Mouse (Mus musculus) intestine, embryonic 14.5 days (tissue): ENCODE measurements around the gene Arhgap31. TPM values are rescaled to one million over a fixed set of nuclear protein-coding genes. Genes with fewer than 3 reads are reported as not detected.
A peak's percentile ranks its signal among the peaks of the same experiment; 100 is the strongest.

Source experiments
- ATAC-seq: fragments of 200-750 bp; cut with Nextera tagmentation; replicated peaks from 2 replicates; pipeline ENCODE4 v1.8.0; 2017; ENCODE audit warnings: low read depth, moderate number of reproducible peaks, moderate TSS enrichment, moderate library complexity; ENCODE audit not compliant: low FRiP score, low TSS enrichment
- DNase-seq: peaks from one replicate; pipeline ENCODE4 v3.0.0-alpha.2; 2018; ENCODE audit warnings: low spot score
- H3K27ac ChIP-seq: fragments of 300-500 bp; sonication (generic); 2 replicates; pipeline ENCODE4 v1.5.1; 2014; ENCODE audit warnings: low read depth, mild to moderate bottlenecking, control low read depth
- H3K27me3 ChIP-seq: fragments of 300-500 bp; sonication (generic); replicated peaks from 2 replicates; pipeline ENCODE4 v1.6.1; 2014; ENCODE audit warnings: low read length, control low read depth; ENCODE audit not compliant: control insufficient read depth, insufficient read depth
- H3K36me3 ChIP-seq: fragments of 300-500 bp; sonication (generic); 2 replicates; pipeline ENCODE4 v1.6.1; 2014; ENCODE audit warnings: low read length, control low read depth; ENCODE audit not compliant: control insufficient read depth, insufficient read depth
- H3K4me1 ChIP-seq: fragments of 300-500 bp; sonication (generic); replicated peaks from 2 replicates; pipeline ENCODE4 v1.6.1; 2014; ENCODE audit warnings: low read length, control low read depth, mixed read lengths; ENCODE audit not compliant: control insufficient read depth, insufficient read depth
- H3K4me2 ChIP-seq: fragments of 300-500 bp; sonication (generic); 2 replicates; pipeline ENCODE4 v1.6.1; 2014; ENCODE audit warnings: low read length
- H3K4me3 ChIP-seq: fragments of 300-500 bp; sonication (generic); 2 replicates; pipeline ENCODE4 v1.5.1; 2014; ENCODE audit warnings: low read depth, low read length, control low read depth, mixed read lengths
- H3K9ac ChIP-seq: fragments of 300-500 bp; sonication (generic); 2 replicates; pipeline ENCODE4 v1.6.1; 2014; ENCODE audit warnings: mild to moderate bottlenecking, low read length
- H3K9me3 ChIP-seq: fragments of 300-500 bp; sonication (generic); 2 replicates; pipeline ENCODE4 v1.6.1; 2016; ENCODE audit warnings: low read length, control low read depth; ENCODE audit not compliant: control insufficient read depth
- WGBS: fragments of 180-500 bp; shearing (Covaris S2); extraction: QIAGEN DNeasy Blood & Tissue Kit; methylation state at CpG from one replicate; pipeline ENCODE4 v1.1.7; 2014; 5-methylcytosine and 5-hydroxymethylcytosine counted together
- polyA plus RNA-seq: library from polyadenylated mRNA; unstranded; fragments of >200 nt; fragmentation: Nextera tagmentation; extraction: Ambion mirVana; gene quantifications from 2 replicates; pipeline ENCODE4 v1.2.1, GENCODE M21; 2014

The Arhgap31 gene
- polyA plus RNA-seq, 1 experiment from 2014 or later, result 10.9 TPM

DNA sequence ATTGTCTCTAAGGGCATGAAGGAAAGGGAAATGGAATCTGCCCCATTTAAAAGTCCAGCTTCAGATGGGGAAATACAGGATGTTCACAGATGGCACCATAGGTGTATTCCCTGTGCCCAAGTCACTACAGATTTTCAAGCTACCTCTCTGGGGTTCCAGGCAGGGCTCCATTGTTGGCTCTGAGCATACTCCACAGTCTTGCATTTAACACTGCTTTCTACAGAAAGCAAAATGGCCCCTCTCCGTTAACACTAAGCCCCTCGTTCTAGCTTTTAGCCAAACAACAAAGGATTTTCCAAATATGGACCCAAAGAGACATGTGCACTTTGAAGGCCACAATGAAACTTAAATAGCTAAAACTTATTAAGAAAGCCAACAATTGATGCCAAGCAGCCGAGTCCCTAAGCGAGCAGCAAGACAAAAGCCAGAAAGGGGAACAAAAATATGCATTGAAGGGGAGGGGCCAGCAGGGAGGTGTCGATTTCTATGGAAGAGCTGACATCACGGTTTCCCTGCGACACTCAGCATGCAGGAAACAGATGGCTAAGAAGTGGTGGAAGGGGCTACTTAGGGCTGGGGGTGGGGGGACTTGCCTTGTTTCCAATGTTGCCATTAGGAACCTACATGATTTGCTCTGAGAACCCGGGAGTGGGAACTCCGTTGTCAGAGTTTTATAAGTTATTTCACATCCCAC, 11.4 kb downstream of the Arhgap31 start:
- Histone ChIP-seq H3K27ac (peak overlapping the region; percentile 0; the same call in 1 of the 2 replicates), H3K9ac (no peak overlapping the region), H3K9me3 (no peaks in the 10 kb centered on the region), H3K36me3 (no peaks in the 10 kb centered on the region), H3K4me1 (0 out of 2 replicates have a peak, but pooled peaks cover 2% of the 10 kb centered on the region), H3K27me3 (no peaks in the 10 kb centered on the region), H3K4me3 (no peak overlapping the region), H3K4me2 (peak overlapping the region; percentile 11; the same call in 1 of the 2 replicates)
- DNase-seq, result peak; percentile 50
- 50% methylated on average over 9 of the region's 9 CpGs for WGBS
- ATAC-seq, result no peak

DNA sequence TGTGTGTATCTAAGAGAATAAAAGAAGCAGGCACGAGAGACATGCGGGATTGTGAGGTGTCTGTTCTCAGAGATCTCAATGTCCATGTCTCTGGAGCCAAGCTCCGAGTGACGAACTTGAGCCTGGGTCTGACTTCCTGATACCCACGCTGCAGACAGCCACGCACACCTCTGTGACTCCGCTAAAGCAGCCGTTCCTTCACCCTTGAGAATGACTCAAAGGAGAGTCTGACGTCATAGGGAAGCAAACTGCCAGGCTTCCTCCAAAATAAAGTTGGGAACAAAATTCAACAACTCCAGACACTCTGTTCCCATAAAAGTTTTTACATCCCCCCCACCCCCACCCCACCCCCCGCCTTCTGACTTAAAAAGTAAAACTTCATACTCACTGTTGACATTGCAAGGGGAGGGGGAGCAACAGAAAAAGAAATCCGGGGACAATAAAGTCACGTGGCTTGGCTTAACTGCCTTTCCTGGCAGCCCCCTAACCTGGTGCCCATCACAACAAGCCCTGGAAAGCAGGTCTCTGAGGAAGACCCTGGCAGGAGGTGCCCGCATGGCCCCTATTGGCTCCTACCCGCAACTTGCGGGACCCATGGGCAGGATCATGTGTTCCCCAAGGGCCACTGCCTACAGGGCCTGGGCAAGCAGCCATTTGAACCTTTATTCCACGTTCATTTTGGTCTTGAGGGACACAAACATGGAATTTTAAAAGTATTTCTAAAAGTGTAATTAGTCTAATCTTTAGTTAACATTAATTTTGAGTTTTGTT, 12.5 kb downstream of the Arhgap31 start:
- 77% methylated on average over 16 of the region's 16 CpGs for WGBS
- H3K4me3 ChIP-seq, result no peak overlapping the region
- DNase-seq (peak; percentile 45), ATAC-seq (no peak)
- no peaks in the 10 kb centered on the region for H3K9me3 ChIP-seq
- 0 out of 2 replicates have a peak, but pooled peaks cover 2% of the 10 kb centered on the region for H3K4me1 ChIP-seq
- no peak overlapping the region for H3K9ac ChIP-seq
- no peaks in the 10 kb centered on the region for H3K27me3 ChIP-seq
- no peak overlapping the region for H3K4me2 ChIP-seq
- no peak overlapping the region for H3K27ac ChIP-seq
- no peaks in the 10 kb centered on the region for H3K36me3 ChIP-seq

DNA sequence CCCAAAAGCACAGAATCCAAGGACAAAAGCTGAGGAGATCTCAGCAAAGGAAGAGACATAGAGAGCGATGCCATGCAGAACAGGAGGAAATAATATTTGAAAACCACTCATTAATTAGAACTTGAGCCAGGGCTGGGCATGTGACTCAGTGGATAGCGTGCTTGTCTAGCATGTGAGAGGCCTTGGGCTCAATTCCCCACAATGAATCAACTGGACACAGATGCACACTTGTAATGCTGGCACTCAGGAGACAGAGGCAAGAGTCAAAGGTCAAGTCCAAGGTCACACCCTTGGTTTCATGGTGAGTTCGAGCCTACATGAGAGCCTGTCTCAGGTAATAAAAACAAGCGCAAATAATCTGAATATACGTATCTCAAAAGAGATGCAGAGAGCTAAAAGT, 15.5 kb downstream of the Arhgap31 start:
- Histone ChIP-seq H3K4me1 (no peaks in the 10 kb centered on the region), H3K9me3 (no peaks in the 10 kb centered on the region), H3K36me3 (no peaks in the 10 kb centered on the region), H3K9ac (no peak overlapping the region), H3K27ac (no peak overlapping the region), H3K4me3 (no peak overlapping the region), H3K4me2 (no peak overlapping the region), H3K27me3 (no peaks in the 10 kb centered on the region)
- WGBS, result 85% methylated on average over 5 of the region's 5 CpGs
- DNase-seq (no peak), ATAC-seq (no peak)

DNA sequence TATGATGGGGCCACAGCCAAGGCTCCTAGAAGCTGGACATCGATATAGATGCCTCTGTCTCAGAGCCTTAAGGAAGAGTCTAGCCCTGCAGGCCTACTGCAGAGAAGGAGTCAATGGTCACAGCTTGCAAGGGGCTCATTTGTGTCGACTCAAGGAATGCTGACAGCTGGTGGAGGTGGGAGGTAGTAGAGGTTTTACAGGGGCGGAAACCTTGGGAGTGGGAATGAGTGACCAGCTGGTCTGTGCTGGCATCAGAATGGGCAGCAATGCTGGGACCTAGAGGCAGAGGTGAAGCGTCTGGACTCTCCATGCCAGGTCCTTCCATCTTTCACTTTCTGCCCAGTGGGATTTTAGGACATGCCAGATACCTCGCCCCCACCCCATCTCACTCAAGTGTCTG, 17.5 kb downstream of the Arhgap31 start:
- H3K27me3 ChIP-seq, result no peaks in the 10 kb centered on the region
- ATAC-seq (no peak), DNase-seq (no peak)
- H3K9ac ChIP-seq, result no peak overlapping the region
- 81% methylated on average over 5 of the region's 5 CpGs for WGBS
- H3K36me3 ChIP-seq, result no peaks in the 10 kb centered on the region
- no peak overlapping the region for H3K4me3 ChIP-seq
- H3K27ac ChIP-seq, result no peak overlapping the region
- 0 out of 2 replicates have a peak, but pooled peaks cover under 1% of the 10 kb centered on the region for H3K4me1 ChIP-seq
- H3K9me3 ChIP-seq, result no peaks in the 10 kb centered on the region
- H3K4me2 ChIP-seq, result no peak overlapping the region

GRCm38 (mm10) chr16:38694906-38695540, 18.1 kb downstream of the Arhgap31 start:
- ATAC-seq (no peak), DNase-seq (no peak)
- Histone ChIP-seq H3K4me1 (peaks cover 6% of the 10 kb centered on the region; the same call in 1 of the 2 replicates), H3K9me3 (no peaks in the 10 kb centered on the region), H3K27ac (no peak overlapping the region), H3K9ac (no peak overlapping the region), H3K27me3 (no peaks in the 10 kb centered on the region), H3K4me3 (no peak overlapping the region), H3K36me3 (no peaks in the 10 kb centered on the region), H3K4me2 (no peak overlapping the region)
- 85% methylated on average over 6 of the region's 6 CpGs for WGBS

DNA sequence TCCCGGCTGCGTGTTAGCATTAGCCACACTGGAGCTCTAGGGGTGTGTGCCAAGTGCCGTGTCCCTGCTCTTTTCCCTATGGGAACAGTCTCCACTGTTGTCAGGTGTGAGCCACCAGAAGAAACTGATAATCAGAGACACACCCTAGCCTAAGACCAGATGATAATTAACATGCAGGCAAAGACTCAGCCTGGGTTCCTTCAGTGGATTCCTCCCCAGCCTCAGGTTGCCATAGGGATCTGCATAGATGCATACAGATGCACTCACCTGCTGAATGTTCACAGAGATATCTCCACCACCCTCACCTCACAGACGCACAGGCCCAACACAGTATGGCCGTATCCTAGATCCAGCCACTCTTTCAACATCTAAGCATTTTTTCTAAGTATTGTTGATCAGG, 22.6 kb downstream of the Arhgap31 start:
- DNase-seq, result no peak
- no peak overlapping the region for H3K9ac ChIP-seq
- no peaks in the 10 kb centered on the region for H3K27me3 ChIP-seq
- no peak for ATAC-seq
- H3K4me1 ChIP-seq, result peaks cover 22% of the 10 kb centered on the region
- no peak overlapping the region for H3K4me2 ChIP-seq
- WGBS, result 89% methylated on average over 5 of the region's 5 CpGs
- no peaks in the 10 kb centered on the region for H3K36me3 ChIP-seq
- H3K4me3 ChIP-seq, result no peak overlapping the region
- H3K9me3 ChIP-seq, result no peaks in the 10 kb centered on the region
- H3K27ac ChIP-seq, result peak overlapping the region; percentile 67; the same call in 1 of the 2 replicates

DNA sequence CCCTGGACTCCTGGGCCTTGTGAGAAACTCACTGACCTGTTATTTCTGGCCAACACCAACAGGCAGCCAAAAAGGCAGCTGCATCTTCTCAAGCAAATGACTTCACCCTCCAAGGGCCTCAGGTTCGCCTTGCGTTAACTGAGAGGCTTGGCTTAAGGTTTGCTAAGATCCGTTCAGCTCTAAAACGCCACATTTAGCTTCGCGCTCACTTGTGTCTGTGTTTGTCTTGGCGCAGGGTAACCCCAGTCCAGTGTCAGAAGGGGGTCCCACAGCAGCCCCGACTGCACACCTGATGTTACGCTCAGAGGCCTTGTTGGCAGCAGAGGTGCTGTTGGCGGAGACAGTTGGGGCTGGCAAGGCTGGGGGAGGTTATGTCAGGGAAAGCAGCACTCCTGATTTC, 23.3 kb downstream of the Arhgap31 start:
- 53% methylated on average over 10 of the region's 10 CpGs for WGBS
- Histone ChIP-seq H3K9ac (no peak overlapping the region), H3K27me3 (no peaks in the 10 kb centered on the region), H3K9me3 (no peaks in the 10 kb centered on the region), H3K27ac (peak overlapping the region; percentile 67; the same call in 1 of the 2 replicates), H3K36me3 (no peaks in the 10 kb centered on the region), H3K4me3 (no peak overlapping the region), H3K4me1 (peaks cover 22% of the 10 kb centered on the region), H3K4me2 (no peak overlapping the region)
- ATAC-seq, result no peak
- no peak for DNase-seq

- Histone ChIP-seq H3K27me3 (no peaks in the 10 kb centered on the region), H3K9me3 (no peaks in the 10 kb centered on the region), H3K9ac (no peak overlapping the region), H3K4me3 (no peak overlapping the region), H3K27ac (no peak overlapping the region; the same call in 1 of the 2 replicates), H3K4me2 (no peak overlapping the region), H3K4me1 (peaks cover 22% of the 10 kb centered on the region), H3K36me3 (no peaks in the 10 kb centered on the region)
- DNase-seq (no peak), ATAC-seq (no peak)
- WGBS, result 90% methylated on average over 12 of the region's 12 CpGs
Measured at GRCm38 (mm10) chr16:38688531-38689264, 24.4 kb downstream of the Arhgap31 start.
